16 mouse cellular contexts compared by ENCODE assay signal in genomic region chr14:57961861-57962260, GRCm38 (mm10). TPM values are rescaled to one million over a fixed set of nuclear protein-coding genes. Genes with fewer than 3 reads are reported as not detected.
A peak's percentile ranks its signal among the peaks of the same experiment; 100 is the strongest.
DNase-seq lines count a peak whose midpoint lies in the region; ATAC-seq and TF ChIP-seq lines count a peak whose summit lies in the region.
"Had no signal": no experiment of that assay in that cellular context is flagged by ENCODE, and none has a peak within 500 bp of the region (broad histone marks: within the 10 kb centered on the region; RNA-seq: fewer than 3 reads in every experiment).

No protein-coding gene starts in this region.

- 37% methylated on average over 4 of the region's 4 CpGs for WGBS in intestine, embryonic 15.5 days
- WGBS in intestine, postnatal 0 days, result 28% methylated on average over 4 of the region's 4 CpGs
- 56% methylated on average over 4 of the region's 4 CpGs for WGBS in liver, embryonic 16.5 days (ENCODE audit: insufficient replicate concordance)

- H3K9me3 ChIP-seq in intestine, embryonic 15.5 days, result no peaks in the 10 kb centered on the region
- H3K9me3 ChIP-seq in intestine, postnatal 0 days (ENCODE audit: control insufficient read depth), result no peaks in the 10 kb centered on the region
- no peaks in the 10 kb centered on the region for H3K9me3 ChIP-seq in liver, embryonic 16.5 days (replicated peaks; ENCODE audit: control insufficient read depth, low read length)
- H3K9me3 ChIP-seq: forebrain, embryonic 15.5 days; limb, embryonic 13.5 days; neural tube, embryonic 13.5 days had no signal

- no peak overlapping the region for H3K4me2 ChIP-seq in intestine, embryonic 15.5 days (replicated peaks)
- no peak overlapping the region for H3K4me2 ChIP-seq in intestine, postnatal 0 days (replicated peaks; ENCODE audit: low read depth)
- no peak overlapping the region for H3K4me2 ChIP-seq in liver, embryonic 16.5 days (ENCODE audit: low read depth, low read length)
- H3K4me2 ChIP-seq: forebrain, embryonic 15.5 days; limb, embryonic 13.5 days; neural tube, embryonic 13.5 days had no signal

- intact Hi-C loops in gastrocnemius, adult 2 months (cut with DNase I), result no loop called here

- no peaks in the 10 kb centered on the region for H3K27me3 ChIP-seq in intestine, embryonic 15.5 days (replicated peaks)
- no peaks in the 10 kb centered on the region for H3K27me3 ChIP-seq in intestine, postnatal 0 days (replicated peaks; ENCODE audit: control insufficient read depth, insufficient read depth, low read length)
- no peaks in the 10 kb centered on the region for H3K27me3 ChIP-seq in liver, embryonic 16.5 days (ENCODE audit: control insufficient read depth, insufficient read depth, low read depth, low read length)
- H3K27me3 ChIP-seq: forebrain, embryonic 15.5 days; limb, embryonic 13.5 days; neural tube, embryonic 13.5 days had no signal

- TF ChIP-seq CTCF in intestine, postnatal 0 days (IDR thresholded peaks at IDR 0.05; ENCODE audit: low read depth), result no peak
- no peak for TF ChIP-seq CTCF in gastrocnemius, adult 2 months (IDR thresholded peaks at IDR 0.05)

- 0 out of 2 replicates have a peak, but pooled peaks have one; percentile 69 for ATAC-seq in intestine, embryonic 15.5 days
- ATAC-seq in intestine, postnatal 0 days, result no peak
- ATAC-seq in liver, embryonic 16.5 days (ENCODE audit: low read depth), result peak; percentile 53; the same call in 1 of the 2 replicates
- ATAC-seq: forebrain, embryonic 15.5 days; hindbrain, embryonic 16.5 days; lung, postnatal 0 days had no signal

- no peak overlapping the region for H3K4me3 ChIP-seq in intestine, embryonic 15.5 days (replicated peaks)
- no peak overlapping the region for H3K4me3 ChIP-seq in intestine, postnatal 0 days (ENCODE audit: low read depth, low read length)
- no peak overlapping the region for H3K4me3 ChIP-seq in liver, embryonic 16.5 days (ENCODE audit: low read depth, low read length)
- H3K4me3 ChIP-seq in gastrocnemius, adult 2 months, result no peak overlapping the region
- H3K4me3 ChIP-seq: forebrain, embryonic 15.5 days; limb, embryonic 13.5 days; neural tube, embryonic 13.5 days had no signal

- DNase-seq in adrenal gland, adult 8-10 months, result peak; percentile 12
- peak; percentile 49 for DNase-seq in kidney, postnatal 10 days
- no peak for DNase-seq in right cerebral cortex, postnatal 10 days (ENCODE audit: low spot score in 2 of 2)
- DNase-seq in gastrocnemius, adult 2 months, result no peak
- DNase-seq in cerebellum, adult 18-20 months, result no peak
- DNase-seq: cerebellum, adult 9-11 months; gastrocnemius, postnatal 10 days; thymus, adult 18-20 months had no signal

- H3K27ac ChIP-seq in intestine, embryonic 15.5 days, result no peak overlapping the region
- H3K27ac ChIP-seq in intestine, postnatal 0 days (ENCODE audit: low read depth, low read length), result no peak overlapping the region
- H3K27ac ChIP-seq in liver, embryonic 16.5 days (ENCODE audit: low read length), result no peak overlapping the region
- no peak overlapping the region for H3K27ac ChIP-seq in gastrocnemius, adult 2 months
- H3K27ac ChIP-seq: forebrain, embryonic 15.5 days; limb, embryonic 13.5 days; neural tube, embryonic 13.5 days had no signal

- H3K4me1 ChIP-seq in intestine, embryonic 15.5 days (replicated peaks), result 0 out of 2 replicates have a peak, but pooled peaks cover 2% of the 10 kb centered on the region
- 0 out of 2 replicates have a peak, but pooled peaks cover 3% of the 10 kb centered on the region for H3K4me1 ChIP-seq in intestine, postnatal 0 days (replicated peaks; ENCODE audit: control insufficient read depth, insufficient read depth, low read length)
- H3K4me1 ChIP-seq in liver, embryonic 16.5 days (ENCODE audit: control insufficient read depth, low read depth, low read length), result peaks cover 11% of the 10 kb centered on the region
- H3K4me1 ChIP-seq: forebrain, embryonic 15.5 days; neural tube, embryonic 13.5 days had no signal

- no peak overlapping the region for H3K9ac ChIP-seq in intestine, embryonic 15.5 days
- no peak overlapping the region for H3K9ac ChIP-seq in intestine, postnatal 0 days (ENCODE audit: low read depth, low read length)
- H3K9ac ChIP-seq in liver, embryonic 16.5 days (ENCODE audit: low read depth, low read length), result no peak overlapping the region
- H3K9ac ChIP-seq: forebrain, embryonic 15.5 days; limb, embryonic 13.5 days; neural tube, embryonic 13.5 days had no signal

- no peaks in the 10 kb centered on the region for H3K36me3 ChIP-seq in intestine, embryonic 15.5 days
- H3K36me3 ChIP-seq in intestine, postnatal 0 days (ENCODE audit: control insufficient read depth, insufficient read depth), result 0 out of 2 replicates have a peak, but pooled peaks cover 3% of the 10 kb centered on the region
- H3K36me3 ChIP-seq in liver, embryonic 16.5 days (ENCODE audit: control insufficient read depth, insufficient read depth), result no peaks in the 10 kb centered on the region
- H3K36me3 ChIP-seq: forebrain, embryonic 15.5 days; neural tube, embryonic 13.5 days had no signal

RNA-seq across cellular contexts. Expression of gene Micu2, which starts 37.2 kb away (rescaled TPM):
- polyA plus RNA-seq in intestine, embryonic 15.5 days (2015; fragmentation: Nextera tagmentation; extraction: Ambion mirVana), result 80.4 and 84.5 TPM in 2 replicates
- 66.5 and 70.0 TPM in 2 replicates for polyA plus RNA-seq in intestine, postnatal 0 days (2015; fragmentation: Nextera tagmentation; extraction: Ambion mirVana)
- total RNA-seq in adrenal gland, adult 8-10 months (2022), result 10 to 100 TPM; 67.9 to 83.7 (median 74.7) TPM
- 34.1 and 34.3 TPM in 2 replicates for polyA plus RNA-seq in liver, embryonic 16.5 days (2015; fragmentation: Nextera tagmentation; extraction: Ambion mirVana)
- 10 to 100 TPM; 29.1 to 45.9 TPM for total RNA-seq in gastrocnemius, adult 2 months (2021)

Comparison
In these comparisons a context has a peak if more than half of its experiments do, and no peak if none do; other contexts are left out.
1. DNase-seq: peak in adrenal gland, adult 8-10 months (single experiment) and kidney, postnatal 10 days (single experiment); none in right cerebral cortex, postnatal 10 days (0 of 2), gastrocnemius, adult 2 months (single experiment) and cerebellum, adult 18-20 months (0 of 2).